Mouse (Mus musculus) cerebellum, adult (tissue): ENCODE data around the gene Nav3.
A peak's percentile ranks its signal among the peaks of the same experiment; 100 is the strongest.

Experiments used
- ATAC-seq: cut with Nextera tagmentation; 2 replicates; pipeline ENCODE4 v1.9.2; 2017; ENCODE audit warnings: mild to moderate bottlenecking, moderate library complexity, mixed read lengths; ENCODE audit not compliant: insufficient number of reproducible peaks, low FRiP score, low TSS enrichment

Gene Nav3

DNA sequence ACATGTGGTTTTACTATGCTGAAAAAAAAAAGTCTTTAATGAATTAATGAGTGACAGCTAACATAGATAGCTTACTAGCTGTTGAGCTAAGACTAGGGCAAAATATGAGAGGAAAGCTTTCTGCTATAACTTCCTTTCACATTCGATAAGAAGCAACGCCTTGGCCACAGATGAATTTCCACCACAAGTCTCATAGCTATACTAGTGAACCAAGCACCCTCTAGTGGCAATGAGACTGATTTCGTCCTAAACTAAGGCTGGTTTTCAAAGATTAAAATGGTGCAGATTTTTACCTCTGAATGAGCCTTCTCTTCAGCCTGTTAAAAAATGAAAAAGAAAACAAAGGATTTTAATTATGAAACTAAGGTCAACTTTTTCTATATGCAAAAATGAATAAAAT, 709.1 kb downstream of the Nav3 start:
- ATAC-seq = peak; percentile 84

DNA sequence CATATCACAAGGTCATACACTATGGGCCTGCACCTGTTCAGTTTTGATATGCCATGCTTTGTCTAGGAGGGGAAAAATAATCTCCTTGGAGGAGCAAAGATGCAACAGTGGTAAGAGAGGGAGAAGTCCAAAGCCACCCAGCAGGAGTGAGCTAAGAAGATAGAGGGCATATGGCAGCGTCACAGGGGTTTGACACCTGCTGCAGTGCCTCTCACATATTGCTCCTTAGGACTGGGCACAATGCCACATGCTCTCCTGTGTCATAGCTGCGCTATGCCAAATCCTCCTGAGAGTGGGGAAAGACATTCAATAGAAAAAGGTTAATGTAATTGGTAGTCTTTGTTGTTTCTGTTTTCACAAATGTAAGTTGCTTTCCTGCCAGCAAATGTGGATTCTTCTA, 714.3 kb downstream of the Nav3 start:
- ATAC-seq = peak; percentile 89

GRCm38 (mm10) chr10:109740326-109740725, 715.7 kb downstream of the Nav3 start:
- peak; percentile 32; the same call in 1 of the 2 replicates for ATAC-seq

DNA sequence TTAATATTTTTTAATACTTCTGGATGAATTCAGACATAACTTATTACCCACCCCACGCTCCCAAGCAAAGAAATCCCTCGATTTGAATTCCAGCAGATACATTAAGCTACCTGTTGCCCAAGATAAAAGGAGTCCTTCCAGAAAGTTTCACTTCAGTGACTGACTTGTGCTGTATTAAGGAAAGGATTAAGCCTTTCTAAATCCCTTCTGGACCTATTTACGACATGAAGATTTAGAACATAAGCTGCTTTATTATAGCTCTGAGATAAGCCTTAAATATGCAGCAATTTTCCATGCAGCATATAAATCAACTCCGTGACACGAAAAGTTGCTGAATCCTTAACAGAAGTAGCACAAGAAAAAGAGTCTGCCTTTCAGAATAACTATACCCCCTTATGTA, 732.4 kb downstream of the Nav3 start:
- ATAC-seq = no peak

GRCm38 (mm10) chr10:109718808-109719207, 737.2 kb downstream of the Nav3 start:
- 0 out of 2 replicates have a peak, but pooled peaks have one; percentile 26 for ATAC-seq

- no peak for ATAC-seq
Measured at GRCm38 (mm10) chr10:109718390-109718789, 737.6 kb downstream of the Nav3 start.

DNA sequence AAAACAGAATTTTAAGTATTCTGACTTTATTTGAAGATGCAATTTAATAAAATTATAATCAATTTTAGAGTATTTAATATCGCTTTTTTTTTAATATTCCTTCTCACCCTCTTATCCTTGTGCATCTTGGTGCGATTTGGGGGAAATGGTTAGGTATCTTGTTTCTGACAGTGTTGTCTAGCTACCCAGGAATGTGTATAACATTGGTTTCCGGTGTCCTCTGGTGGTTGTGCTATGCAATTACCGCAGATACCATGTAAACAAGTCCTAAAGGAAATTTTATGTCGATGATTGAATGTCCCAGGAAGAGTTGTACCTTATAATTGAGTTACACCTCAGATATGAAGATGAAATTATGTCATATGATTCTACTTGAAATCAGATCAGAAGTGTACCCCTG, 743.0 kb downstream of the Nav3 start:
- ATAC-seq = peak; percentile 86

DNA sequence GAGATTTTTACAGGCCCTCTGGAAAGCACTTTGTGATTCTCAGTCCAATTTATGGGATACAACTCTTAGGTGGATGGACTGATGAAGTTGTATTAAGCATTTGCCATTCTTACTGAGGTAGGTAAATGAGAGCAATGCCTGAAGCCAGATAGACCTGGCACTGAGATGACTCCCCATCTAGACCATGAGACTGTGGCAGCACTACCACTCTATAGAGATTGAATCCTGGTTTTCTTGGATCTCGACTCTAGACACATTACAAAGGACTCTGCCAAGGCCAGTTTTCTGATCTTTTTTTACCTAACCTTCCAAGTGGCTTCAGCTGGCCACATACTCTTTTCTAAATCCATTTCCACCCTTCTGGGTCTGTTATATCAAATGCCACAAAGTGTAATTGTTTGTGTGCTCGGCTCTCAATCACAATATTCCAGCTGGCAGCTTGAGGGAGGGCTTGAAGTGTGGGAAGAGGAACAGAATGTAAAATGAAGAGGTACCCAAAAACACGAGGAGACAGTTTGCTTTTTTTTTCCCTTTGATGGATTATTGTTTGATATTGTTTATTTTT, 756.2 kb downstream of the Nav3 start:
- ATAC-seq = peak; percentile 88

DNA sequence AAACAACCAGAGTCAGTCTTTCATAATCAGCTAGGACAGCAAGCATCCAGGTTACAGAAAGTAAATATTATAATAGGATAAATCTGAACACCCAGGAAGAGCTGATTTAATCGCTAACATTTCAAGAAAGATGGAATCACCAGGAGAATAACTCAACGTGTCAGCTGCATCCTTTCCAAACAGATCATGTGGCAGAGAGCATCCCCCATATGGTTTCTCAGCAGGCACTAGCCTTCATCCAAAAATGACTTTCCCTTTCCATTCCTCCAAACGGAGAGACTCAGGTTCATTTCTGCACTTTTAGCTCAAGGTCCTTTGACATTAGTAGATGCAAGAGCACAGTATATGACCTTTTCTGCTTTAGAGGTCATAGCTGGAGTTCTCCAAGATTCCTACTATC, 765.4 kb downstream of the Nav3 start:
- ATAC-seq = peak; percentile 94

DNA sequence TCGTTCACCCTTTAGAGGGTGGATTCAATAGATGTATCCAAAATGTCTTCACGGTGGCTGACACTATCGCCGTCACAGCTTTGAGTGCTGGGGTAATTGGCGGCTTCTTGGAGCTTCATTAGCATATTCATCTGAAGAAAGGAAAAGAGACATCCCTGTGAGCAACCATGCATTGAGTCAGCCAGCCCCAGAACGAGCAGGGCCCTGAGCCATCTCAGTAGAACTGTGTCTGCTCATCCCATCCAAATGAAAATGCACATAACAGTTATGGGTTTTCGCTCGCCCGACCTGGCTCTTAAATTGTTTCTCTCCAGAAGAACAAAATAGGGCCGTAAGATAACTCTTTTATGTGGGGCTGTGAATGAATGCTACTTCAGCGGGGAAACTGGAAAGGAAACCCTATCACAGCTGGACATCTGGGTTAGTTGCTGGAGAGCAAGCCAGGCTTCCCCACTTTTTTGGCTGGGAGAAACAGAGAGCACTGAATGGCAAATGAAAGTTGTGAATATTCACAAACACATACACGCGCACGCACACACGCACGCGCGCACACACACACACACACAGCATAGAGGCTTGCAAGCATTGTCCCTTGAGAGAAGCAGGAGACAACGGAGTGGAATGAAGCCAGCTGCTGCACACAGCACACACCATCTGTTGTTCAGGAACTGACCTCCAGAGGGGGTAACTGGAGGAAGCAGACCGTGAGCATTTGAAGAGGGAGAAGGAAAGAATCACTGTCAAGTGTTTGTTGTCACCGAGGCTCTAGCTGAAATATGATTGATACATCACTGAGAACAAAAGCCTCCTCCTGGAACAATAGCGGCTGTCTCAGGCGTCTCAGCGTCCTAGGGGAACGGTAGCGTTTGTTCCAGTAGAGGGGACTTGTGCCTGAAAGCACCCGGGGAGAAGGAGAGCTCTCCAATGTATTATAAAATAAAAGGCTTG, 771.6 kb downstream of the Nav3 start:
- peak; percentile 92 for ATAC-seq

GRCm38 (mm10) chr10:109672896-109673295, 783.1 kb downstream of the Nav3 start:
- ATAC-seq = peak; percentile 96

GRCm38 (mm10) chr10:109667453-109667852, 788.6 kb downstream of the Nav3 start:
- no peak for ATAC-seq

DNA sequence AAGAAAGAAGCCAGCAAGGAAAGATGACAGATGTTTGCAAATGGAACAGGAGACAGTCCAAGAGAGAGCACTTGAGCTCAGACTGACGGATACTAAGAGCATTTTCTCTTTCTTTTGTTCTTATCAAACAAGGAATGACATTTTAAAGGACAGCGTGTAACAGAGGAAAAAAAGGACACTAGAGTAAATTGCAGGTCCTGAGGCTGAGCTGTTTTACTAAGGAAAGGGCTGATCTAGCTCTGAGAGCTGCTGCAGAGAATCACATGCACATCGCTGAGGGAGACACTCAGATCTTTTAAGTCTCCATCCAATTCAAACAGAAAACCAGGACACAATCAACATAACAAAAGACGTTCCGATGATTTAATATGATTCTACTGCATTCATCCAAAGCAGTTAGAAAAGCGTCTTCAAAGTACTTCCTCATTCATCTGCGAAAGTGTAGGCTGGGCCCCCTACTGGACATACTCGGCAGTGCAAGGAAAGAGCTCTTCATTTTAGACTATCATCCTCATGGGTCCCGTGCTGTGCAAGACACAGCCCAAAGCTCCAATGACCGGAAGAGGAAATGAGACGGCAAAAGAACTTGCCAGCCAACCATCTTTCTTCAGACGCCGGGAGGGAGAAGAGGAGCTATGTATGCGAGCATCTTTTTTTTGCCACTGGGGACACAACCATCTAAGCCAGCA, 791.2 kb downstream of the Nav3 start:
- peak; percentile 86 for ATAC-seq

DNA sequence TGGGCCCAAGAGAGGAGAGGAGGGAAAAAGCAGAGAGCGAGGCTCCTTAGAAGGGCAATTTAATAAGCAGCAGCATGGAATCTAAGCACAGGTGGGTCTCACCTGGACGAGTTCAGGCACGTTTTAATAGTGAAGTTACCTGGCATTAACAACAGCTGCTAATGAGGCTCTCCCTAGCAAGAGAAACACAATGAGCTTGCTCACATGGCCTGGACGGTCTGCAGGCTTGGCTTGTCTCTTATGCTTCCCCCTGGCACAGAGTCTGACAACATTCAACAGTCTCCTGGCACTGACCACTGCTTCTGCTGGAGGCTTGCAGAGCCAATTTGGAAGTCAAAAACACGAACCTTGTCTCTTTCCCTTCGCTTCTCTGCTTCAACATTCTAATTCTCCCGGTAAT, 804.5 kb downstream of the Nav3 start:
- peak; percentile 94 for ATAC-seq

GRCm38 (mm10) chr10:109643598-109643997, 812.4 kb downstream of the Nav3 start:
- ATAC-seq = no peak

DNA sequence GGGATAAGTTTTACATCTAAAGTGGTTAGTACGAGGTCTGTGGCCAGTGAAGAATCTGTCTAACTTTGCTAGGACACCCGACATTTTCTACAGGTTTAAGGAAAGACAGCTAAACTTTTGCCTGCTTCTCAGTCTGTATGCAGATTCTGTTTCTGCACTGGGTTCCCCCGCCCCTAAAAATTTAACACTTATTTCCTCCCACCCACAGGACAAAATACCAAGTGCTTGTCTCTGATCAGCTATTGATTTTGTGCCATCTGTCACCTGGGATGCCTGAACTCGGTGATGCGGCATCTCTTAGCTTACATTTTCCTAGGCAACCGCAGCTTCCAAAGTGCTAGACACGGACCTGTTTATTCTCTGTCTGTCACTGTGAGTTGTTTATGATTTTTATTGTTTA, 814.2 kb downstream of the Nav3 start:
- no peak for ATAC-seq

DNA sequence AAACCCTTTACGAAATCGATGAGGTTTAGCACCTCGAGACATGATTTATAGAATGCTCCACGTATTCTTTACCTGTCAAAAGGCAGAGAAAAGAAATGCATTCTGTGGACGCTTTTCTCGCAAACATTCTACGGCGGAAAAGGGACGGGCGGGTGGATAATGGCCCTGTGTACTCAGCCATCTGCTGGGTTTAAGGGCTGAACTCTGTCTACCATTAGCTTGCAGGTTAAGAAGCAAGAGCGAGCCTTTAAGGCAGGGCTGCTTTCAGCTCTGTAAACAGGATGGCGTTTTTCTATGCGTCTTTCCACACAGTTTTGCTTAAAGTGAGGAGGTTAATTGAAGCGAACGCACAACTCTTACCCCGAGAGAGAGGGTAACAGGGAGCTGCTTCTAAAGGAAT, 818.3 kb downstream of the Nav3 start:
- no peak for ATAC-seq
